Mouse (Mus musculus) T-helper 1 cell (primary cell): ENCODE measurements at regions not wholly inside any gene's neighbourhood (a gene's known extent, or its start where the extent isn't known, plus 50 kb on each side); places are given as distances from the start of the nearest gene placed in this dataset.

ENCODE experiments used
- in situ Hi-C: fragments of 300-600 bp; cut with MboI, MseI; formaldehyde crosslinking; loops from one replicate; pipeline ENCODE4 v1.15.1; 2025; ENCODE audit warnings: high pct_unique_total_duplicates

GRCm38 (mm10) chr4:114073094-114073493, 73.8 kb upstream of the Skint5 start:
- in situ Hi-C loops, result loop anchor here (5.0 kb wide), 1 partner anchor 1726 kb away; no protein-coding TSS in a partner anchor
